Mouse (Mus musculus) heart, postnatal 25 days (tissue): ENCODE measurements around the gene Hspbap1. TPM values are rescaled to one million over a fixed set of nuclear protein-coding genes. Genes with fewer than 3 reads are reported as not detected.

Experiments used
- DNase-seq: peaks from one replicate; pipeline ENCODE4 v3.0.0; 2022; ENCODE audit warnings: low spot score
- intact Hi-C: fragments of 180-260 bp; cut with DNase I; formaldehyde crosslinking; loops from one replicate; pipeline ENCODE4 v1.15.1; 2025
- total RNA-seq, 2 experiments: library from RNA; stranded (reverse); gene quantifications; 2 replicates each; pipeline ENCODE4 v1.2.3; 2021

Gene Hspbap1
- total RNA-seq, 2 experiments from 2014 or later: 3.0 to 3.1 TPM

GRCm38 (mm10) chr16:35787163-35787562 lies 17.0 kb downstream of the Hspbap1 start:
- no peak for DNase-seq
- intact Hi-C loops: no loop called here

GRCm38 (mm10) chr16:35787568-35788189 lies 17.5 kb downstream of the Hspbap1 start:
- no peak for DNase-seq
- intact Hi-C loops: no loop called here

- intact Hi-C loops: no loop called here
- DNase-seq: no peak
These were observed 18.2 kb downstream of the Hspbap1 start for GRCm38 (mm10) chr16:35788330-35788729.

GRCm38 (mm10) chr16:35791962-35792521 lies 21.9 kb downstream of the Hspbap1 start:
- no peak for DNase-seq
- intact Hi-C loops: no loop called here

GRCm38 (mm10) chr16:35802163-35802562 lies 32.0 kb downstream of the Hspbap1 start:
- DNase-seq: no peak
- intact Hi-C loops: no loop called here

- intact Hi-C loops: no loop called here
- DNase-seq: no peak
These were observed 33.5 kb downstream of the Hspbap1 start for GRCm38 (mm10) chr16:35803723-35804122.

- intact Hi-C loops: no loop called here
- no peak for DNase-seq
These were observed 36.9 kb downstream of the Hspbap1 start for GRCm38 (mm10) chr16:35806973-35807662.

GRCm38 (mm10) chr16:35807663-35807992 lies 37.5 kb downstream of the Hspbap1 start:
- intact Hi-C loops: no loop called here

GRCm38 (mm10) chr16:35808838-35809237 lies 38.7 kb downstream of the Hspbap1 start:
- intact Hi-C loops: no loop called here
- no peak for DNase-seq

More at GRCm38 (mm10) chr16:35807663-35807992, 37.5 kb downstream of the Hspbap1 start:
- DNase-seq: no peak

GRCm38 (mm10) chr16:35813119-35813518 lies 42.9 kb downstream of the Hspbap1 start:
- intact Hi-C loops: loop anchor here (10.0 kb wide), 1 partner anchor 498 kb away; no protein-coding TSS in a partner anchor
- no peak for DNase-seq

GRCm38 (mm10) chr16:35817255-35818089 lies 47.3 kb downstream of the Hspbap1 start:
- DNase-seq: peak; percentile 52
- intact Hi-C loops: loop anchor here (1.0 to 10.0 kb wide), 4 partner anchors 83 to 760 kb away; partner anchors contain the start of gene Sema5b

- DNase-seq: no peak
- intact Hi-C loops: no loop called here
These were observed 59.8 kb downstream of the Hspbap1 start for GRCm38 (mm10) chr16:35829999-35830398.

GRCm38 (mm10) chr16:35832926-35833325 lies 62.8 kb downstream of the Hspbap1 start:
- intact Hi-C loops: no loop called here
- no peak for DNase-seq

- DNase-seq: no peak
- intact Hi-C loops: no loop called here
These were observed 64.5 kb downstream of the Hspbap1 start for GRCm38 (mm10) chr16:35834653-35835052.

GRCm38 (mm10) chr16:35839680-35840079 lies 69.5 kb downstream of the Hspbap1 start:
- intact Hi-C loops: no loop called here
- no peak for DNase-seq

- DNase-seq: no peak
- intact Hi-C loops: no loop called here
These were observed 77.0 kb downstream of the Hspbap1 start for GRCm38 (mm10) chr16:35847138-35847537.

- intact Hi-C loops: no loop called here
- no peak for DNase-seq
These were observed 85.7 kb downstream of the Hspbap1 start for GRCm38 (mm10) chr16:35855846-35856245.

- intact Hi-C loops: no loop called here
These were observed 86.6 kb downstream of the Hspbap1 start for GRCm38 (mm10) chr16:35856766-35857165.

GRCm38 (mm10) chr16:35860236-35860635 lies 90.1 kb downstream of the Hspbap1 start:
- DNase-seq: no peak
- intact Hi-C loops: no loop called here

More at GRCm38 (mm10) chr16:35856766-35857165, 86.6 kb downstream of the Hspbap1 start:
- DNase-seq: no peak

GRCm38 (mm10) chr16:35862057-35862456 lies 91.9 kb downstream of the Hspbap1 start:
- intact Hi-C loops: no loop called here
- no peak for DNase-seq
